Mouse (Mus musculus): ENCODE data around the gene Uqcc2.

DNA sequence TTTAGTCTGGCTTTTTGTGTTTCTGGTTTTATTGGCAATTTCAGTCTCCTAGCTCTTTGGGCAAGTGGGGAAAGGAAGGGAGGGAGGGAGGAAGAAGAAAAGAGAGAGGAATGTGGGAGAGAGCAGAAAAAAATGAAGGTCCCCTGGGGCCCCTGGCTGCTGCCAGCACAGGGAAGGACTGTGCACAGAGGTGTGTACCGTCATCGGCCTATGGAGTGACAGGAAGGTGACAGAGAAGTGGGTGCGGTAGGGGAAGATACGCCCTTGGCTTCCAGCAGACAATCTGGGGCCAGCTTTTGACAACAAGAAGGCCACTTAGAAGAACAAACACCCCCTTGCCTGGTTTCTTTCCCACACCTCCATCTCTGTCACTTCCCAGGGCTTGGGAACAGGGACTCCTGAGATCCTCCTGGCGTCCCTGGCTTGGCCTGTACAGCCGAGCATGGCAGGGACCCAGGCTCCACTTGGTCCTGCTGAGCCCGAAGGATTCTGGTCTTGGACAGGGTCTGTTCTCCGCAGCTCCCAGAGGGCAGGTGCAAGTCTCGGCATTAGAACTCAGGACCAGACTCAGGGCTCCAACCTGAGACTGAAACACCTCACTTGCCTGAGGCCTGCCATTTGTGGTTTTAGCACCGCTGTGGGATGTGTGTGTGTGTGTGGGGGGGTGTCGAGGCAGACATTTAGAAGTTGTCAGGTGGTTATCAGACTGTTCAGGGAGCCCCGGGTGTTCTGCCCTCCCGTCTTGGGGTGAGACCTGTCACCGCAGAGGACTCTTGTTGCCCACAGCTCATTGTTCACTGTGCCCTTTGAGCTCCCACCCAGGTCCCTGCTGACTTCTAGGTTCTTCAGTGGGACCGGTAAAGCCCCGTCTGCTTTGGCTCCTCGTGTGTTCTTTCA lies 58.6 kb downstream of the Uqcc2 start:
- no peak for TF ChIP-seq CTCF (IDR thresholded peaks at IDR 0.05; ENCODE audit: borderline replicate concordance, insufficient read depth, low read length)
- no peak for TF ChIP-seq POLR2A (IDR thresholded peaks at IDR 0.05; ENCODE audit: low read depth, low read length)
